Comparison of ENCODE assay signal across 21 mouse cellular contexts in the genomic region with DNA sequence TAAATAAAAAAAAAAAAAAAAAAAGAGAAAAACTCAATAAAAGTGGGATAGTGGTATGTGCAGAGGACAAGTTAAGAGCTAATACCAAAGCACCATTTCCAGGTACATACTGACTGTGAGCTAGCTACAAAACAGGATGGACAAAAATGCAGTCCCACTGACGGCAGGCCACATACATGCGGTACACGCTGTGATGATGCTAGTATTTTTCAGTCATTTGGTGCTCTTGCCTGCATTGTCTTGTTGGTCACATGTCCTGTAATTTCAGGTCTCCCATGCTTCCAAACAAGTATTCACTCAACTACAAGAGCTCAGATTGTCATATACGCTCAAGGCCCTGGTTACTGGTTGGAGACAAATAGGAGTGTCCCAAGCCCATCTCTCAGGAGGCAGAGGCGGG. TPM values are rescaled to one million over a fixed set of nuclear protein-coding genes. Genes with fewer than 3 reads are reported as not detected.
DNase-seq lines count a peak whose midpoint lies in the region; TF ChIP-seq lines count a peak whose summit lies in the region.
"Had no signal": no experiment of that assay in that cellular context is flagged by ENCODE, and none has a peak within 500 bp of the region (broad histone marks: within the 10 kb centered on the region; RNA-seq: fewer than 3 reads in every experiment).

No protein-coding gene starts in this region.

- no peaks in the 10 kb centered on the region for H3K9me3 ChIP-seq in E14TG2a.4 (ENCODE audit: low read length)
- 0 out of 2 replicates have a peak, but pooled peaks cover 5% of the 10 kb centered on the region for H3K9me3 ChIP-seq in hindbrain, embryonic 10.5 days
- H3K9me3 ChIP-seq: embryonic facial prominence, embryonic 15.5 days; forebrain, embryonic 15.5 days; hindbrain, embryonic 12.5 days; intestine, embryonic 15.5 days had no signal

- 91% methylated on average over 5 of the region's 5 CpGs for WGBS in hindbrain, embryonic 10.5 days

- TF ChIP-seq CTCF in E14TG2a.4 (conservative IDR thresholded peaks at IDR 0.05; ENCODE audit: low read length), result no peak

- H3K4me3 ChIP-seq in E14TG2a.4 (replicated peaks; ENCODE audit: low read length), result 0 out of 2 replicates have a peak overlapping the region, but pooled peaks have one; percentile 13
- no peak overlapping the region for H3K4me3 ChIP-seq in hindbrain, embryonic 10.5 days
- H3K4me3 ChIP-seq: embryonic facial prominence, embryonic 15.5 days; forebrain, embryonic 15.5 days; heart, adult 2 months; hindbrain, embryonic 12.5 days; intestine, embryonic 15.5 days had no signal

- no peaks in the 10 kb centered on the region for H3K36me3 ChIP-seq in E14TG2a.4 (ENCODE audit: insufficient read depth, low read length)
- no peaks in the 10 kb centered on the region for H3K36me3 ChIP-seq in hindbrain, embryonic 10.5 days
- H3K36me3 ChIP-seq: embryonic facial prominence, embryonic 15.5 days; forebrain, embryonic 15.5 days; hindbrain, embryonic 12.5 days; intestine, embryonic 15.5 days had no signal

- no peaks in the 10 kb centered on the region for H3K27me3 ChIP-seq in E14TG2a.4 (ENCODE audit: insufficient read depth, low read length)
- H3K27me3 ChIP-seq in hindbrain, embryonic 10.5 days (ENCODE audit: insufficient read depth, poor library complexity, severe bottlenecking), result peaks cover 26% of the 10 kb centered on the region
- H3K27me3 ChIP-seq: intestine, embryonic 15.5 days; Patski had no signal

- DNase-seq in 3T3-L1 (ENCODE audit: low read depth, low spot score) (peak; percentile 62), MN1 (ENCODE audit: low spot score) (peak; percentile 33)
- DNase-seq in induced T-regulatory cell, adult 2 months (ENCODE audit: low read depth), result peak; percentile 10
- DNase-seq in hindbrain, embryonic 10.5 days (ENCODE audit: low spot score), result no peak
- DNase-seq in lung, postnatal 10 days, result no peak
- DNase-seq: adrenal gland, adult 2 months; adrenal gland, postnatal 25 days; B cell, adult 2 months; cerebellum, adult 2 months; cerebellum, postnatal 10 days; embryo, embryonic 11 days; gastrocnemius, postnatal 10 days; heart, adult 2 months; heart, postnatal 36 days; kidney, adult 2 months had no signal

- peaks cover 68% of the 10 kb centered on the region for H3K4me1 ChIP-seq in E14TG2a.4 (replicated peaks; ENCODE audit: low read depth, low read length)
- peaks cover 10% of the 10 kb centered on the region for H3K4me1 ChIP-seq in hindbrain, embryonic 10.5 days (replicated peaks)

- no peak overlapping the region for H3K27ac ChIP-seq in hindbrain, embryonic 10.5 days
- H3K27ac ChIP-seq: embryonic facial prominence, embryonic 15.5 days; forebrain, embryonic 15.5 days; heart, adult 2 months; hindbrain, embryonic 12.5 days; intestine, embryonic 15.5 days had no signal

RNA-seq across cellular contexts. Expression of a gene that starts 15.4 kb away (rescaled TPM):
- 12.3 and 27.2 TPM in 2 replicates for polyA plus RNA-seq in hindbrain, embryonic 10.5 days (2016; fragmentation: Nextera tagmentation; extraction: Ambion mirVana)

RNA-seq across cellular contexts. Expression of a gene that starts 56.6 kb away (rescaled TPM):
- polyA plus RNA-seq in hindbrain, embryonic 10.5 days (2016; fragmentation: Nextera tagmentation; extraction: Ambion mirVana), result 21.2 and 22.8 TPM in 2 replicates

RNA-seq across cellular contexts. Expression of a gene that starts 56.6 kb away (rescaled TPM):
- 9.3 and 17.4 TPM in 2 replicates for polyA plus RNA-seq in hindbrain, embryonic 10.5 days (2016; fragmentation: Nextera tagmentation; extraction: Ambion mirVana)

Comparison
In these comparisons a context has a peak if more than half of its experiments do, and no peak if none do; other contexts are left out.
1. DNase-seq: peak in 3T3-L1 (single experiment), MN1 (single experiment) and induced T-regulatory cell, adult 2 months (single experiment); none in hindbrain, embryonic 10.5 days (single experiment) and lung, postnatal 10 days (single experiment).